Mouse (Mus musculus): Measurements from ENCODE around the gene Dctn1.

Dctn1 gene

GRCm38 (mm10) chr6:83233306-83233705 lies 67.6 kb downstream of the Dctn1 start:
- no peak for DNase-seq (ENCODE audit: low spot score)

- DNase-seq (ENCODE audit: low spot score), result peak; percentile 48
Observed at GRCm38 (mm10) chr6:83234280-83234741, 68.6 kb downstream of the Dctn1 start.

- no peak for DNase-seq (ENCODE audit: low spot score)
Observed at GRCm38 (mm10) chr6:83237123-83237522, 71.4 kb downstream of the Dctn1 start.

- peak; percentile 32 for DNase-seq (ENCODE audit: low spot score)
Observed at GRCm38 (mm10) chr6:83244422-83245061, 78.8 kb downstream of the Dctn1 start.

GRCm38 (mm10) chr6:83245134-83245533 lies 79.4 kb downstream of the Dctn1 start:
- no peak for DNase-seq (ENCODE audit: low spot score)

GRCm38 (mm10) chr6:83245997-83246396 lies 80.3 kb downstream of the Dctn1 start:
- DNase-seq (ENCODE audit: low spot score), result no peak

GRCm38 (mm10) chr6:83246750-83247149 lies 81.0 kb downstream of the Dctn1 start:
- DNase-seq (ENCODE audit: low spot score), result no peak

GRCm38 (mm10) chr6:83247153-83247552 lies 81.4 kb downstream of the Dctn1 start:
- DNase-seq (ENCODE audit: low spot score), result no peak

Measured in embryo, embryonic 10 days (tissue).